Mouse (Mus musculus) gastrocnemius, adult 18-20 months (tissue): Measurements from ENCODE around the gene Cox7b. TPM values are rescaled to one million over a fixed set of nuclear protein-coding genes. Genes with fewer than 3 reads are reported as not detected.
A peak's percentile ranks its signal among the peaks of the same experiment; 100 is the strongest.
"Not testable (repeated sequence)": the region's sequence is repeated elsewhere in the genome, so short reads cannot be mapped to it uniquely, and the experiment has no call there.

Experiments
- DNase-seq: peaks from one replicate; pipeline ENCODE4 v3.0.0; 2021; ENCODE audit warnings: low spot score
- long read RNA-seq, 2 experiments: library from polyadenylated mRNA; stranded (forward); transcript quantifications; one replicate each; pipeline ENCODE4 v2.0.0; 2021
- total RNA-seq, 2 experiments: library from RNA; stranded (reverse); gene quantifications; 2 replicates each; pipeline ENCODE4 v1.2.3; 2021

Gene Cox7b
- total RNA-seq = 100 to 1,000 TPM; 834 to 889 TPM
- long read RNA-seq, experiment 1, transcript Cox7b-201 (3 exons, 1,001 nt) = major isoform, 556 of 588 reads
- long read RNA-seq, experiment 1, partial matches to known transcripts = 27 of 588 reads
- long read RNA-seq, experiment 1, other reads (novel, unspliced or antisense) = 2 of 588 reads
- long read RNA-seq, experiment 2, transcript Cox7b-201 (3 exons, 1,001 nt) = major isoform, 390 of 414 reads
- long read RNA-seq, experiment 2, transcript Cox7b-203 (2 exons, 526 nt) = minor isoform, 11 of 414 reads
- long read RNA-seq, experiment 2, partial matches to known transcripts = 9 of 414 reads
- long read RNA-seq, experiment 2, other reads (novel, unspliced or antisense) = 4 of 414 reads

DNA sequence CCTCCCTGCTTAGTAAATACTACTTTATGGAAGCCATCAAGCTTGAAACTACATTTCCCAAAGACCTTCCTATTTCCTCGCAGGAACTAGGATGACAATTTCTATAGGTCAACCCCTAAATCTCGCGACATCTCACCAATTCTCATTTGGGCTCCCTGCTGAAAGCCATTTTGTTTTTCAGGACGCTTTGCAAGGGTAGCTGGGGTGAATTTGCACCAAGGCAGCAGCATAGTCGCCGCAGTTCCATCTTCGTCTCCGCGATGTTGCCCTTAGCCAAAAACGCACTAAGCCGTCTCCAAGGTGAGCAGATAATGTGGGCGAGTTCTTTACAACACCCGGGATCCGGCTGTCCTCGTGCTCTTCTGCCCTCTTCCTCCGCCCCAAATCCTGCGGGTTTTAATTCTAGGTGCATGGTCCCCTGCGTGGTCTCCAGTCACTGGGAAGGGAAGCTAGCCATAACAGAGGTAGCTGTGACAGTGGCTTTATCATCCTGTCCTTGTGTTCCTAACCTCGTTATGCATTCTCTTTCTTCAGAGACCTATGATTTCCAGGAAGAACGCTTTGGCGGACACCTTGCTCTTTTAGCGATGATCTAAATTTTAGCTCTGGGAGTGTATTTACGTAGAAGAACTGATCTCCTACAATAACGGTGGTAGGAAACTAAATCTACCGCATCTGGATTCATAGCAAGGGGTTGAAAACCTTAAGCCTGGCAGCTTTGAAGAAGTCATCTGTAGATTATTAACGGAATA lies at the start of gene Cox7b:
Gene Cox7b, plus strand, starts transcription at position 130 of the 752 bp plus-strand sequence.
- DNase-seq = peak; percentile 87

DNA sequence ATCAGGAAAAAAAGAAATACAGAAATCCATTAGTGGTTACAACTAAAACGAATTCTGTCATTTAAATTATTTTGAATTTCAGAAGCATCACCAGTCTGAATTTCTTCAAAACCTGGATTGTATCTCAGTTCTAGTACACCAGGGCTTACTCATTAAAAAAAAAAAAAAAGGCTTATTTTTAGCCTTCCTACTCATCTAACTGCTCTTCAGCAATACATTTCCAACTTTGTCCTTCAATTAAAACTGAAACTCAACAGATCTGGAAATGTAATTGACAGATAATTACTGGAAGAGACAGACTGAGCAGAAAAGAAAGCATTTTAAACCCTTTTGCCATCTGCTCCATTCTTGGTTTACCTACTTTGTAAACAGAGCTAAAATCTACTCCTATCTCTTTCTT lies 13.9 kb upstream of the Cox7b start:
- DNase-seq = no peak

DNA sequence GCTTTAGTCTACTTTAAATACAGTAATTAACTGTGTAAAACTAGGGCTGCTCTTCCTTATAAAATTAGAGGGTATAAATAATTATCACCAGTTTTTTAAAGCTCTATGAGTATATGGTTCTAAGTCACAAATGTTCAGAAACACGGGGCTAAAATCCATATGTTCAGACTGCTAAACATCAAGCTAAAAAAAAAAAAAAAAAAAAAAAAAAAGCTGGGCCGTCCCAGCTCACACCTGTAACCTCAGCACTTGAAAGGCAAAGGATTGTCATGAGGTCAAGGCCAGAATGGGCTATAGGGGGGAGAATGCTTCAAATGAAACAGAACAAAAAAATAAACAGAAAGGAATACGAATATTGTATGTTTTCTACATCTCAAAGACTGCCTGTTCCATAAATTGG lies 4.7 kb upstream of the Cox7b start:
- no peak for DNase-seq

DNA sequence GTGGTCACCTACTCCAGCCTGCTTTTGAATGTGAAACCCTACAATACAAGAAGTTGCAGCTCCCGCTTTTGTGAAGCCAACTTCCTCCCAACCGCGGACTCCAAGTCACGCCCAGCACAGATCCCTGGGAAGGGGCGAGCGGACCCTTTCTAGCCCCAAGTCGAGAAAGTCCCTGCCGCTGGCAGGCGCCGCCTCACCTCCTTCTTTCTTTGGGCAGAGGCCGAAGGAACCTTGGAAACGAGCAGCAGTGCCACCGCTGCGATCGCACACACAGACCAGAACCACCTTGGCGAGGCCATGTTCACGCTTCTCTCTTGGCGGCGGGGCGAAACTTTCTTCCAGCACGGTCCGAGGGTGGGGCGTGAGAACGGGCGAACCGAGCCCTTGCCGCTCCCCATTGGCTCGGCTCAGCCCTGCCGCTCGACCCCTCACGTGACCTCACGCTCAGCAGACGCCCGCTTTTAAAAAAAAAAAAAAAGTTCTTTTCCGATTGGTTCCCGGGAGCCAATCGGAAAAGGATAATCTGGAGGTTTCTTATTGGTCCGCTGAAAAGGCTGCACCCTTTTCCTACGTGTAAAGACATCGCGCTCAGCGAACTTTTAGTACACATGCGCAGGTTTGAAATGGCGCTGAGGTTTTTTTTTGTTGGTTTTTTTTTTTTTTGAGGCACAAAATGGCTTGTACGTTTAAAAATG lies 3.9 kb upstream of the Cox7b start, which contains the start of gene Magt1:
Gene Magt1, minus strand, starts transcription at position 442 of the 695 bp plus-strand sequence.
- DNase-seq = peak; percentile 85

DNA sequence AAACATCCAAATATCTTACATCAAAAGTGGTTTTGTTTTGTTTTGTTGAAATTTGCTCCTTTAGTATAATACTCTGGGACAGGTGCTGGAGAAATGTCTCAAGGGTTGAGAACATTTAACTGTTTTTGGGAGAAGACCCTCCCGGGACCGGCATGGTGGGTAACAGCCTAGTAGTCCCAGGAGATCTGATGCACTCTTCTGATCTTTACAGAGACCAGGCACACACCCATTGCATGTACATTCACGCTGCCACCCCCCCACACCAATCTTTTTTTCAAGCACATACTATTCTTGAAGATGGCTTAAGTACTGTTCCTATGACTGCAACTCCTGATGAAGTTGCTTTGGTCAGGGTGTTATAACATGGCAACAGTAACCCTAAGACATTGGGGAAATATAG lies 2.9 kb upstream of the Cox7b start:
- DNase-seq = no peak

DNA sequence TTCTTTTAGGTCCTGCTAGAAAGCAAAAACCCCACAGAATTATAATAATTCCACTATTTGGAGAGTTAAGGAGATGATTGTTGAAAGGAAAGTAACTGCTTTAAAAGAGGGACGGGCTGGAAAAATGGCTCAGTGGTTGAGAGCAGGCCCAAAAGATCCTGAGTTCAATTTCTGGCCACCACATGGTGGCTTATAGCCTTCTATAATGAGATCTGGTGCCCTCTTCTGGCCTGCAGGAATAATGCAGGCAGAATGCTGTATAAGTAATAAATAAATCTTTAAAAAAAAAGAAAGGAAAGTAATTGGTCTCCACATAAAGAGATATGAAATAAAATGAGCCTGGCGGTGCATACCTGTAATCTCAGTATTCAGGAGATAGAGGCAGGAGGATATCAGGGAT lies 2.3 kb upstream of the Cox7b start:
- peak; percentile 38 for DNase-seq

DNA sequence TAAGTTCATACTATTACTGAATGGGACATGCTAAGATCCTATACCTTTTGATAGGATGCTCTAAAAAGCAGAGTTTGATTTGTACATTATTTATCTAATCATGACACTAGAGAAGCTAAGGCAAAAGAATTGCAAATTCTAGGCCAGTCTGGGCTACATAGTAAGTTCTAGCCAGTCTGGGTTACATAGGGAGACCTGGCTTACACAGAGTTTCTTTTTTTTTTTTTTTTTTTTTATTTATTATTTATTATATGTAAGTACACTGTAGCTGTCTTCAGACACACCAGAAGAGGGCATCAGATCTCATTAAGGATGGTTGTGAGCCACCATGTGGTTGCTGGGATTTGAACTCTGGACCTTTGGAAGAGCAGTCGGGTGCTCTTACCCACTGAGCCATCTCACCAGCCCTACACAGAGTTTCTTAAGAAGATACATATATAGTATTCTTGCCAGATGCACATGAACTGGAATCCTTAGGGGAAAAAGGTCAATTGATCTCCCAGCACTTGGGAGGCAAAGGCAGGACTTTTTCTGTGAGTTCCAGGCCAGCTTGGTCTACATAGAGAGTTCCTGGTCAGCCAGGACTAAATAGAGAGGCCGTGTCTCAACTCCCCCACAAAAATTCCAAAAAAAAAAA lies 641 bp upstream of the Cox7b start:
- not testable (repeated sequence) for DNase-seq

DNA sequence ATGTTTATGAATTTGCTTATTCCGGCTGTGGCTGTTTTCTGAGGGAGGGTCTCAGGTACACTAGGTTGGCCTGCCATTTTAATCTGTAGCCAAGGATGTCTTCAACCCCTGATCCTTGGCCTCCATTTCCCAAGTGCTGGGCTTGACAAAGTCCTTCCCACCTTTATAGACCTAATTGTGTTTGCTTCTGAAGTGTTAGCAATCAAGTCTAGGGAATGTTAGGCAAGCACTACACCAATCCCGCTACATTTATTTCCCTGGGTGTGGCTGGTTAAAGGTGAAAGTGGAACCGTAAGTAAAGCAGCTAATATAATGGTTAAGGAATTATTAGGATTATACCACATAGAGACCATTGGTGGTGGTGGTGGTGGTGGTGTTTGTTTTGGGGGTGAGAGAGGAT lies 1.6 kb downstream of the Cox7b start:
- DNase-seq = no peak

DNA sequence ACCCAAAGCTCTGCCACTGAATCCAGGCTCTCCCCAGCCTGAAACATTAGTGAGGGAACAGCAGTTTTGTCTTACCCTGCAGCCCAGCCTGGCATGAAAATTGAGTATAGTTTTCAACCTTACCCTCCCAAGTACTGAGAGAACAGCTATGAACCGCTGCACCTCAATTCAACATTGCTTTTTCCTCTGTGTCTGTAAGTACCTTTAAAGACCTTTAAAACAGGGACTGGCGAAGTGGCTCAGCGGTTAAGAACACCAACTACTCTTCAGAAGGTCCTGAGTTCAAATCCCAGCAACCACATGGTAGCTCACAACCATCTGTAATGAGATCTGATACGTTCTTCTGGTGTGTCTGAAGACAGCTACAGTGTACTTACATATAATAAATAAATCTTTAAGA lies 2.0 kb downstream of the Cox7b start:
- DNase-seq = no peak

DNA sequence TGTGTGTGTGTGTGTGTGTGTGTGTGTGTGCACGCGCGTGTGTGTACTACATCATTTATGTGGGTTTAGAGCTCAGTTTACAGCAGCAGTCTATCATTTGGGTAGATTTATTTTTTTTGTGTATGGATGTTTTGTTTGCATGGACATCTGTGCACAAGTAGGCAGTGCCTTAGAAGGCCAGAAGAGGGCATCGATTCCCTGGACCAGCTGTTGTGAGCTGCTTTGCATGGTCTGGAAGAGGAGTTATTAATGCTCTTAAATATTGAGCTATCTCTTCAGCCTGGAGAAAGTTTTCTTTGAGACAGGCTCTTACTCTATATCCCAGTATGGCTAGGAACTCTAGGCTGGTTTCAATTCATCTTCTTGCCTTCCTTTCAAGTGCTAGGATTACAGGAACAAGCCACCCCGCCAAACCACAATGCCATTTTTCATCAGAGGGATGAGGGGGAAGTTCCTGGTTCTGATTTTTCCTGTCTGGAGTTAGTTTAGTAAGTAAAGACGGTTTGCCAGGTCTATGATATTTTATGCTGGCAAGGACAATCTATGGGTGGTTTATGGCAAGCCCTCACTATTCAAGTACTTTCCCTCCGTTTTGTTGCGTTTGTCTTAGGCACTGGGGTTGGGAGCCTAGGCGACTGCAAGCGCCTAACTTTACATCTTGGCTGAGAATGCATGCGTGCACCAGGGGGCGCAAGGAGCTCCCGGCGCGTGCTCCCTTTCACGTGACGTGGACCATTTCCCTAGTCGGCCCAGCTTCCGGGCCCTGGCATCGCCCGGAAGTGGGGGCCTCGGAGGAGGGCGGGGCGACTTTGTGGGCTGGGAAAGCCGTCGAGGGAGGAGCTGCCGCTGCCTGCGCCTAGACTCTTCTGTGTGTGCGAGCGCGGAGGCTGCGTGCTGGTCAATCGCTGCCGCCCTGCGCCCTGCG lies 11.2 kb downstream of the Cox7b start, which contains the start of gene Atp7a:
Gene Atp7a, plus strand, starts transcription at position 859 of the 925 bp plus-strand sequence.
- DNase-seq = peak; percentile 93

DNA sequence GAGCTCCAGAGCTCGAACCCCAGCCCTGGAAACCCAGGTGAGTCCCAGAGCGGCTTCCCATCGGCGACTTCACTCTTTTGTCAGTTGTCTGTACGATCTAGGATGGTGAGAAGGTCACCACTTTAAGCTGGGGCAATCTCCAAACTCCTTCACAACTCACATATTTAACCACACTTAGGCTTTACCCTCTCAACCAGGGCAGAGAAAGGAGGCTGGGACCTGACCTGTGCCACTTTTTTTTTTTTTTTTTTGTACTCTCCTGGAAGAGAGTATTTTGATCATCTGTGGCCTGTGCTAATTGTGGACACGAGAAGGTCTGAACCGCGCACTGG lies 11.8 kb downstream of the Cox7b start:
- no peak for DNase-seq

DNA sequence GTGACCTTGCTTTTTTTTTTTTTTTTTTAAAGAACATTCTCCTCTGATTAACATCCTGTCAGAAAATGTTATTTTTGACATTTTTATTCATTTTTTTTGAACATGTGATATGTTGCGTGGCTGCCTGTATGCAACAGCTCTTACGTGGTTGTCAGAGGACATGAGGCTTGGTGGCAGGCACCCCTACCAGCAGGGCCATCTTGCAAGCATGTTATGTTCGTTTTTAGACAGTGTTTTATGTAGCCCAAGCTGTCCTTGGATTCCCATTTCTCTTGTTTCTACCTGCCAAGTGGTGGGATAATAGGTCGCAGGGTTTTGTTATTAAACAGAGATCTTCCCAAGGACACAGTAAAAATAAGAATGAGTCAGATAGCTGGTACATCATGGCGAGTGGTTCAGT lies 14.7 kb downstream of the Cox7b start:
- no peak for DNase-seq

DNA sequence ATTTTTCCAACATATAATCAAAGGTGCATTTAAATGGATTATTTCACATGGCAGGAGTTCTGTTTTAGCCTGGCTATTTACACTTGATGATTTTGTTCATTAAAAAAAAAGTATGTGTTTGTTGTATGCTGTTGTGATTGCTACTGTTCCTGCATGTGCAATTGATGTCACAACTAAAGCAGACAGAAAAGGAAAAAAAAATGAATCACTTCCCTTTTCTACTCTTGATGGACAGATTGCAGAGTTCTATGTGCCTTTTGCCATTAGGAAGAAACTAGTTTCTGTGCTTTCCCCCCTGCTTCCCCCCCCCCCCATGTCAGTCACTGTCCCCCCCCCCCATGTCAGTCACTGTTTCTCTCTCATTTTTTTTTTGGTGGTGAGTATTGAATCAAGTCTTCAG lies 15.6 kb downstream of the Cox7b start:
- DNase-seq = no peak

DNA sequence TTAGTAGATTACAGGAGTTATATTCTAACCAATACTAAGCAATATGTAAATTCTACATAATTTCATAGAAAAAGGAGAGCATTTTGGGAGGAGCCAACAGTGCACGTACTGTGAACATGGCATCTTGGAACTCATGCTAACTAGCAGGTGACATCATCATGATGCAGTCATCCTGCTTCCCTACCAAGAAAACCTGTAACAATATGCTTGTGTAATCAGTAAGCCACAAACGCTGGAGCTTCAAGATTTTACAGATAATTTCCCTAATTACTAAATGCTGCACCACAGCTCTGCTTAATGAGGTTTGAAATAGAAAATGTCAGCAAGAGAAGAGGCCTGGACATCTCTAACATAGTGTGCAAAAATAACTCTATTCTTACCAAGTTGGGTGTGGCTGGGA lies 20.2 kb downstream of the Cox7b start:
- no peak for DNase-seq

DNA sequence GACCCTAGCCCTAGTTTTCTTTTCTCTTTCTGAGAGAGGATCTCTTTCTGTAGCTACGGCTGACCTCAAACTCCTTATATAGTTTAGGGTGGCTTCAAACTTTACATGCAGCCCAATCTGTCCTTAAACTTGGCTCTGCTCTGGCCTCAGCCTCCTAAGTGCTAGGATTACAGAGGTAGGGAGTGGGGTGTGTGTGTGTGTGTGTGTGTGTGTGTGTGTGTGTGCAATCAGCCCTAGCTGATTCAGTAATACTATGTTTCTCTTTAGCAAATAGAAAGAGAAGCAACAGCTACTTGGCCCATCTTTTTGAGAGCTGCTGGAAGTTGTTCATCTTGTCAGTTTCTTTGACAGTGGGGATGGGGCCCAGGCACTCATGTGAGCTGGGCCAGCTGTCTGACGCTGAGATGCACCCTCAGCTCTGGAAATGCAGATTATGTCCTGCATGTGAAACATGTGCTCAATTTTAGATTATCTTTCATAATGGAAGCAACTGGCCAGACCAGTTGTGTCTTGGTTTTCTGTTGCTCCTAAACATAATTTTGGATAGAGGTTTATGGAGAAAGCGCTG lies 21.8 kb downstream of the Cox7b start:
- DNase-seq = no peak

DNA sequence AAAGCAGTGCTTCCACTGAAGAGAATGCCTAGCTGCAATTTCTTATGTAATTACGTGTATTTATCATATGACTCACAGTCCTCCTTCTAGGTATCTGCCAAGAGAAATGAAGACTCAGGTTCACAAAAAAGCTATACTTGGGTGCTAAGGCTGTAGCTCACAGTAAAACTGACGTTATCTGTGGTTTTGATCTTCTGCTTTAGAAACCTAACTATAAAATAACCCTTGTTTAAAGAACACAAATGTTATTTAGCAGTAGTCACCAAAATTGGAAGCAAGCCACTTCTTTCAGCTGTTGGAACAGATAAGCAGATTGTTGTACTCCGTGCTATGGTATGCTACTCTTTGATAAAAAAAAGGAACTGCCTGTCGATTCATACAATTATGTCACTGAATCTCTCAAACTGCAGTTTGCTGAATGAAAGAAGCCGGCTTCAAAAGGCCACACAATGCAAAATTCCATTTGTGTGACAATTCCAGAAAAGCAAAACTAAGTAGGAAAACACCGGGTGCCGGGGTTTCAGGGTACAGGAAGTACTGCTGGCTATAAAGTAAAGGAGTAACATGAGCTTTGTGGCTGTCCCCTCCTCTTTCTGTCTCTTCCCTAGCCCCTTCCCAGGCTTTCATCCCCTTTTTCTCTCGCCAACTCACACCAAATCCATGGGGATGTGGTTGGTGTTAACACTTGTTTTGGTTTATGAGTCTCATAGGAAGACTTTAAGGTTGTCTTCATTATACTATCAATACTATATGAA lies 28.5 kb downstream of the Cox7b start:
- DNase-seq = no peak

DNA sequence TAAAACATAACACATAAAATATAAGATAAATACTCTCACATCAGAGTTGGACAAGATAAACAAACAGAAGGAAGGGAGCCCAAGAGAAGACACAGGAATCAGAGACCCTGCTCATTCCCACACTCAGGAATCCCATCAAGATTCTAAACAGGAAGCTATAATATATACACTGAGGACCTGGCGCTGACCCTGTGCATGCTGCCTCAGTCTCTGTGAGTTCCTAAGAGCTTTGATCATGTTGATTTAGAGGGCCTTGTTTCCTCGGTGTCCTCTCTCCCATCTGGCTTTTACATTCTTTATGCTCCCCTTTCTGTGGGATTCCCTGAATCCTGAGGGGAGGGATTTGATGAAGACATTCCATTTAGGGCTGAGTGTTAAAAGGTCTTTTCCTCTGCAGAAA lies 30.0 kb downstream of the Cox7b start:
- DNase-seq = no peak

DNA sequence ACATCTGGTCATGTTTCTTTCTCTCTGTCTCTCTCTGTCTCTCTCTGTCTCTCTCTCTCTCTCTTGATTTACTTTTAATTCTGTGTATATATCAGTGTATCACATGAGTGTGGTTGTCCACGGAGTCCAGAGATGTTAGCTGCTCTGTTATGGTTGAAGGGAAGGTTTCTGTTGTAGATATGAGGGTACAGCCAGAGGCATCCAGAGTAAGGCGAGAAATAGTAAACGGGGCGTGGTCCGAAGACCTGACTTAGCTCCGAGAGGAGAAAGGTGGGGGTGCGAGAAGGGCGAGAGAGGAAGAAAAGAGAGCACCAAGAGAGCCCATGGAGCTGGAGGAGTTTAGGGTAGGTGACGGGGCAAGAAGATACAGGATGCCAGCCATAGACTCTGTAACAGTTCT lies 30.4 kb downstream of the Cox7b start:
- DNase-seq = no peak

DNA sequence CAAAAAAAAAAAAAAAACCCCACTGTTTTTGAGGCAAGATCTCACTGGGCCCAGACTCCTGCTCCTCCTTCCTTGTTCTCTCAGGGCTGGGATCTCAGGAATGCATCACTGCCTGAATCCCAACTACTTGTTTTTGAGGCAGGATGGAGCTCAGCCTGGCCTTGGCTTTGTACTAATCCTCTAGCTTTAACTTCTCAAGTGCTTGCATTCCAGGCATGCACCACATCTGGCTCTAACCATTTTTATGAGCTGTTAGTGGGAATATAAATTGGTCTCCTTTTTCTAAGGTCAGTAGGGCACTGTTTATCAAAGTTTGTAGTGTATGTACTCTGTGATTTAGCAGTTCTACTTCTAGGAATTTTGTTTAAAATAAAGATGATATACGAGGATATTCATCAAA lies 32.7 kb downstream of the Cox7b start:
- DNase-seq = no peak
